Mouse (Mus musculus) right cerebral cortex, postnatal 36 days (tissue): ENCODE results near the gene Lad1.

Experiments
- DNase-seq, 2 experiments: peaks; one replicate each; pipeline ENCODE4 v3.0.0; 2022; ENCODE audit warnings: low spot score in 2 of 2, mixed read lengths in 1 of 2

The Lad1 gene

DNA sequence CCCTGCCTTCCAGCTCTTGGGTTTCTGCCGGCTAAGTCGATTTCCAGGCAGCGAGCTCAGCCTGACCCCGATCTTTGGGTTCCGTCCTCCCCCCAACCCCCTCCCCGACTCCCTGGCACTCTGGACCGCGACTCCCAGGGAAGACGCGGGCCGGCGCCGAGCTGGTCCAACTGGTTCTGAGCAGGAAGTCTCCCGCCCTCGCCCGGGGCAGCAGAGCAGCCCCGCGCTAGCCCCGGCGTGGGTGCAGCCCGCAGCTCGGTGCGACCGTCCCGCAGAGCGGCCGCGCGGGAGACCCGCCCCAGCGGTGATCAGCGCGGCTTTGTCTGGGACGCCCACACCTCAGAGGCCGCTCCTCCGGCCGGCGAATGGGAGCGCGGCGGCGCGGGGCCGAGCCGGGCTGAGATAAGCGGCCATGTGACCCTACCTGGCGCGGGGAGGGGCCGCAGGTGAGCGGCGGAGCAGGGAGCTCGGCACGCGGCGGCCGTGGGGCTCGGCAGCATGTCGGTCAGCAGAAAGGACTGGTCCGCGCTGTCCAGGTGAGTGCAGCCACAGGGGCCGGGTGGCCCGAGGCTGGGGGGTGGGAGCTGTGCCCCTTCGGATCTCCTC, at the start of gene Lad1:
Gene Lad1, plus strand, starts transcription at position 118 of the 606 bp plus-strand sequence.
- DNase-seq = no peak

DNA sequence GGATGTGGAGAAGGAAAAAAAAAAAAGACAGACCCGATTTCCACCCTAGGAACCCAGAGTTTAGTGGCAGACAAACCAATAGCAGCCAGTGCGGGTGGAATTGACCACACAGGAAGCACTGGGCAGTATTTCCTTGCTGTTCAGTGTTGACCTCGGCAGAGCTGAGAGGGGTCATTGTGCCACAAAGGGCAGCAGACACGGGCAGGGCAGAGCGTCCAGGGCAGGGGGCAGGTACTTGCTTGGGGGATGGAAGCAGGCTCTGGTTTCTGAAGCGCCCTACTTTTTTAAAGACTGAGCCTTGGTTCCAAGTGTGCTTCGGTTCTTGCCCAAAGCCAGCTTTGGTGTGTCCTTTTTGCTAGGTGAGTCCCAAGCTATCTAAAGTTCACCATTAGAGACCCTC, 48.2 kb upstream of the Lad1 start:
- DNase-seq = no peak

DNA sequence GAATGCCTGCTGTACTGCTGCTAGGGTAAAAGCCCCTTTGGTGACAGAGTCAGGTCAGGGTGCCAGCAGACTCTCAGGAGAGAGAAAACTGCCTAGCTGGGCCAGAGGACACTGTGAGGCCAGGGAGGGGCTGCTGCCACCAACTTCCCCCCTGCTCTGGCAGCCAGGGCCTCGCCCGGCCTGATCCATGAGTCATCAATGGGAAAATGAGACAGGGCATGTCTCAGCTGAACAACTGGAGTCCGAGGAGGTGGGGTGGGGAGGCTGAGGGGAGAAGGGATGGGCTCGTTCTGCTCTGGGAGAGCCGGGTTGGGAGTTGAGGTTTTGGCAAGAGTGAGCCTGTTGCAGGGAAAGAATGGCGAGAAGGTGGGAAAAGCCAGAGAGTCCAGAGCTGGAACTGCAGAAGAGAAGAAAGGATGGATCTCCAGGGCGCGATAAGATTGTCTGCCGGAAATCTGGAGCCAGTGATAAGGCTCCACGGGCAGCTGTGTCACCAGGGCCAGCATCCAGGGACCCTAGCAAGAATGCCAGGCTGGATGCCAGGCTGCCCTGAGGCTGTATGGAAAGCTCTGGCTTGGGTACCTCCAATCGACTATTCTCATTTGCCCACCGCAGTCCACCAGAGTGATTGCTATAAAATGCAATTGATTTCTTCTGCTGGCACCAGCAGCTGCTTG, 47.4 kb upstream of the Lad1 start:
- no peak for DNase-seq

DNA sequence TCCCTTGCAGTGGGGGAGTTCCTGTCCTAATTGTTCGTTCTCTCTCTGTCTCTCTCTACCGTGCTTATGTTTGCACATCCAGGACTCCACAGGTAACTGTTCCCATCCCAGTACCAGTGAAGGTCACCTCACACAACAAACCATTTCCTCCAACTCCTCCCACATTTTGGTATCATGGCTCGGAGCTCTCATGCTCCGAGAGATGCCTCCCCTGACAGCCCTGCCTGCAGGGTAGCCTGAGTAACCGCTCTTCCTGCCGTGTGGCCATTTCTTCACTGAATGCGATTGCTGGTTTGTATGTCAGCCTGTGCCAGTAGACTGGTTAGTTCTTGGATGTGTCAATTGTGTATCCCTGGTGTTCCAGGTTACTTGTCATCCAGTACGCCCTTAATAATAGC, 46.8 kb upstream of the Lad1 start:
- DNase-seq = no peak

DNA sequence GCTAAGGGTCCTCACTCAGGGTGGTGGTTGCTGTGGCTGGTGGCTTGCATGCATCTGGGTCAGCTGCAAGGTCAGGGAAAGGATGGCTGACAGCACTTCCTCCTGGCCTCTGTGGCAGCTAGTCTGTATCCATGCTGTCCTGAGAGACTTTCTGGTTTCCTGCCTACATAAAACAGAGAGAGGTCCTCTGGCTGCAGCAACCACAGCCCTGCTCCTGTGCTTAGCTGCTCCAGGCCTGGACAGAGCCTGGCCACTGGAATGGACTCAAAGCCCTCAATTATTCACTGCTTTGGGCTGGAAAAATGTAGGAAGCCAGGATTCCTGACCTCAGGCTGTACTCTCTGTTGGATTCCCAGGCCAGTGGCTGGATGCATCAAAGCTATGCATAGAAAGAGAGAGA, 41.8 kb upstream of the Lad1 start:
- DNase-seq = no peak

DNA sequence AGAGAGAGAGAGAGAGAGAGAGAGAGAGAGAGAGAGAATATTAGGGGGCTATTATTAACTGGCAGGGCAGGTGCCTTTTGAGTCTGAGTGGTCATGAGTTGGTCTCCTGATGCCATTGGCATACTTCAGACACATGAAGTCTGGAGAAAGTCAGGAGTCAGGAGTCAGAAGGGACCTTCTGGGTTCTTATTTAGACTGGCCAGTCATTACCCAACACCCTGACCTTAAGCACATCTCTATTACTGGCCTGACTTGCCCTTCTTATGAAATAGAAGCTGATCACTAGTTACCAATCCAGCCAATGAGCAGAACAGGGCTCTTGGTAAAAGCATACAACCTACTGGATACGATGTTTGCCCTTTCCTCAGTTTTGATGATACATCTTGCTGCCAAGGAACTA, 41.4 kb upstream of the Lad1 start:
- DNase-seq = no peak

DNA sequence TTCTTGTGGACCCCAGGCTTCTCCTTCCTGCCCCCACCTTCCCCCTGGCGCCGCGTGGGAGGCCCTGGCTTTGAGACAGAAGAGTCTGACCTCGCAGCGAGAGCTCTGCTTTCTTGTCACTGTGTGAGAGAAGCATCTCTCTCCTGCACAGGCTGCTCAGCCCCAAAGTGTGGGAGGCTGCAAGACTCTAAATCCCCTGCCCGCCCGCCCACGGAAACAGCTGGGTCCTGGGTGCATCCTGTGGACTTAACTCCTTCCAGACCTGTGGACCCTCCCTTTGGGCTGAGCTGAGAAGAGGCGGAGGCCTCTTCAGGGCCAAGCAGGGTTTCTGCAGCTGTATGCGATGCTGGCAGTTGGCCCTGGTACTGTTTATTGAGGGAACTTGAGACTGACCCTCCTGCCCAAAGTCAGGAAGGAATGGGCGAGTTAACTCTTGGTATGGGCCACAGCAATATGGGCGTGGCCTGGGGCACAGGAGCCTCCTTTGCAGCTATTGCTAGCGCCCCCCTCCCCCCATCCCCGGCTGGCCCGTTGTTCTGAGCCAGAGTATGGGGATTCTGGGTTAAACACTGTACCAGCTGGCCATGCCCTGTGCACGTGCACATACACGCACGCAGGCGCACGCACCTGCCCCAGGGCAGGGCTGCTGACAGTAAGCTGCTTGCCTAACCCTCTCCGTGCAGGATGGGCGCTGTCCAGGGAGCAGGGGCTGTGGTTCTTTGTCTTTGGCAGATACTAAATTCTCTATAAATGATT, 39.4 kb upstream of the Lad1 start, which contains the start of gene Tnni1:
Gene Tnni1, plus strand, starts transcription at position 655 of the 756 bp plus-strand sequence.
- no peak for DNase-seq

DNA sequence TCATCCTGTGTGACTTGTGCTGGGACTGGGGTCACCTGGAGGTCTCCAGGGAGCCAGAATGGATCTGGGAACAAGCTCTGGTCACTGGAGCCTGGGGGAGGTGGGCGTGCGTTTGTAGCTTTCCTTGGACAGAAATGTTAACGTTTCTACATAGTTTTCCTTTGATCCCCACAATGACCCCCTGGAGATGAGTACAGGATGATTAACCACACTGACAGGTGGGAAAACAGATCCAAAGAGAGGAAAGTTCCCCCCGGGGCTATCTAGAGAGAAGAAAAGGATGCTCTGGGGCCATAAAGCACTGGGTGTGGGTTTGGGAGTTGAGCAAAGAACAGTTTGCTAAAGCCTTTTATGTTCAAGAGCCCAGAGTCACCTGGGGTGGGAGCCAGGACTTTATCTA, 37.7 kb upstream of the Lad1 start:
- DNase-seq = no peak

DNA sequence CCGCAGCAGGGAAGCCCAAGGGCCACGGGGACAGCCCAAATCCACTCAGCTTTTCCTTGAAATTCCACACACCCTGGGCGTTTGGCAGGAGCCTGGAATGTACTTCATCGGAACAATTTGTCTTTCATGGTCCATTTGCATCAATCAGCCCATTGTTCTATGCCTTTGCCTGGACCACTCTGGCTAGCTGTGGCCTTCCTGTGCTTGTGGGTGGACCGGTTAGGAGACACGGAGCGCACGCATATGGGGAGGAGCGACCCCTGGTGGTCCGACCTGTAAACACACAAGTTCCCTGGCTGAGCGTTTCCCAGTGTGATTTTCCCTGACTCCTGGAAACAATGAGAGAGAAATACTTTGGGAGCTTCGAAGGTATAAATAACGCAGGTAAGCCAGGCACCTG, 37.2 kb upstream of the Lad1 start:
- peak in 1 of 2 experiments; percentile 34 for DNase-seq

DNA sequence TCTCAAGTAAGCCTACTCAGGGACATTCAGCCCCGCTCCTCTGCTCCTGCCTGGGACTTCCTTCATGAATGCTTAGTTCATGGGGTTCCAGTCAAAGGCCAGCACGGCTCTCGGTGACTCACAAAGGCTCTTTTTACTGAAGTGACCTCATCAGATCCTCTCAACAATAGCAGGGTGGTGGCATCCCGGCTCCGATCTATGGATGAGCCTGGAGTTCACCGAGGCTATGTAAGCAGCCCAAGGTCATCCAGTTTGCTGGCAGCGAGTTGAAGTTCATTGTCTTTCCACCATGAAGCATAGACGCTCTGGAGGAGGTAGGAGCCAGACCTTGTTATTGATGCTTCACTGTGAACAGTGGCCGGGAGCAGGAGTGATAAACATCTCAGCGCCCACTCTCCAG, 35.6 kb upstream of the Lad1 start:
- DNase-seq = no peak

DNA sequence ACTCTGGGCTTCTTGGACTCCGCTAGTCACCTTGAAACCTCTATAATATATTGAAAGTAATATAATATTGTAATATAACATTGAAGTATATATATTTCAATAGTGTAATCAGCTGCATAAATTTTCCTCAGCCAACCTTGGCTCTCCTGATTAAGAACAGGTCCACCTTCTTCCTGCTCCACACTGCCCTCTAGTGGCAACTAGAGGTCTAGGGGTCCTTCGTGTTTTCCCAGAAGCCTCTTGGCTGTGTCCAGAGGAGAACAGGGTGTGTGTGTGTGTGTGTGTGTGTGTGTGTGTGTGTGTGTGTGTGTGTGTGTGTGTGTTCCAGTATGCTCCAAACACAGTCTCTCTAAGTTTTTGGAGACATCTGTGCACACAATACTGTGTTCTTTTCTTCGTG, 30.6 kb upstream of the Lad1 start:
- DNase-seq = peak in 1 of 2 experiments; percentile 39

DNA sequence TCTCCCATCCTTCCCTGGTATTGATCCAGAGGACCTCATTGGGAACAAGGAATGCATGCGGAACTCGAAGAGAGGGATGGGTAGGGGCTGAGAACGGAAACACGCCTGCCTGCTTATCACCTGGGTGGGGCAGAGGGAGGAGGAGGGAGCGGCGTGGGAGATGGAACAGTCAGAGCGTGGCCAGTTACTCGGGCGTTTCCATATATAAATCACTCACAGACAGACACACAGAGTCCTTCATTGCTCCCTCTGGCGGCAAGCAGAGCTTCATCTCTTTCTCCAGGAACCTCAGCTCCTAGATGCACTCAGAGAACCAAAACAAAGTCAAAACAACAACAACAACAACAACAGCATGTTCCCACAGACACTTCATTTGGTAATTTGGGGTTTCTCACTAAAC, 29.7 kb upstream of the Lad1 start:
- no peak for DNase-seq

DNA sequence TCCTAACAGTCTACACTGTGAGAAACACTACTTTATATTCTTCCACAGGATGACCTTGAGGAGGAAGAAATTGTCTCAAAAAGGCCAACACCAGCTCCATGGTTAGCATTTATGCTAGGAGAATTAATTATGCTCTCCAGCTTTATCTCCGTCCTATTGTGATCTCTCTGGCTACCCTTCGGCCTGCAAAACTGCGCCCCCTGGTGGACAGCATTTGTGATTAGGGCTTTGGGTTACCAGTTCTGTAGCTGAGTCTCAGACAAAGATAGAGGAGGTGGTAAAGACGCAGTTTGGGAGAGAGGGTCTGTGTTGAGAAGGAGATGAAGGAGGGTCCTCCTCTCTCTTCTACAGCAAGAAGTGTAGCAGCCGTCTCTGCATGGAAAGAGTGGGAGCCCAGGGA, 28.6 kb upstream of the Lad1 start:
- no peak for DNase-seq

DNA sequence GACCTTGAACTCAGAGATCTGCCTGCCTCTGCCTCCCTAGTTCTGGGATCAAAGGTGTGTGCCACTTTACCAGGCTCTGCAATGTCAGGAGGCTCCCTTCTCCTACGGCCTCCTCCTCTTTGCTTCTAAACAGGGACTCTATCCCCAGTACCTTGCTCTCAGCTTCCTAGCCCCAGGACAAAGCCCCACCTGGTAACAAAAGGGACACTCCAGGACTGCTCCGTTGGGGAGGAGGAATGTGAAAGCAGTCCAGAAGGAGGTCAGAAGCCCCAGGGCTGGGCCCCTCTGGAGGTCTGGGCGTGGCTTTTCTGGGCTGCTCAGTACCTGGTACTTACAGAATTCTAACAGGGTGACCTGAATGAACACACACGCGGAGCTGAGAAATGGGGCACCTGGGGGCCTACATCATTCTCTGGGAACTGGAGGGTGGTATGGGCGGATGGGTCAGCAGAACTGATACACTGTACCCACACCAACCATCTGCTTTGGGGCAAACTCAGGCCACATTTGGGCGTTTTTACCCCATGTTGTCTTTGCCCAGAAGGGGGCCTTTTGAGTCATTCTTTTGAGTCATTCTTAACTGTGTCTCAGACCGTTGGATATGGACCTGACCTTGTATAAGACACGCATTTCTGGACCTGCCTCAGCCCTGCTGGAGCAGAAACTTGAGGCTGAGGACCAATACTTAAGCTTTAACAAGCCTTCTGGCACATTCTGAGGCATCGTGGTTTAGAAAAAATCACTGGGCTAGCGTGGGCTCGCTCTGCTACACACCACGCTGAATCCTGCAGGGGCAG, 26.1 kb upstream of the Lad1 start:
- DNase-seq = no peak

DNA sequence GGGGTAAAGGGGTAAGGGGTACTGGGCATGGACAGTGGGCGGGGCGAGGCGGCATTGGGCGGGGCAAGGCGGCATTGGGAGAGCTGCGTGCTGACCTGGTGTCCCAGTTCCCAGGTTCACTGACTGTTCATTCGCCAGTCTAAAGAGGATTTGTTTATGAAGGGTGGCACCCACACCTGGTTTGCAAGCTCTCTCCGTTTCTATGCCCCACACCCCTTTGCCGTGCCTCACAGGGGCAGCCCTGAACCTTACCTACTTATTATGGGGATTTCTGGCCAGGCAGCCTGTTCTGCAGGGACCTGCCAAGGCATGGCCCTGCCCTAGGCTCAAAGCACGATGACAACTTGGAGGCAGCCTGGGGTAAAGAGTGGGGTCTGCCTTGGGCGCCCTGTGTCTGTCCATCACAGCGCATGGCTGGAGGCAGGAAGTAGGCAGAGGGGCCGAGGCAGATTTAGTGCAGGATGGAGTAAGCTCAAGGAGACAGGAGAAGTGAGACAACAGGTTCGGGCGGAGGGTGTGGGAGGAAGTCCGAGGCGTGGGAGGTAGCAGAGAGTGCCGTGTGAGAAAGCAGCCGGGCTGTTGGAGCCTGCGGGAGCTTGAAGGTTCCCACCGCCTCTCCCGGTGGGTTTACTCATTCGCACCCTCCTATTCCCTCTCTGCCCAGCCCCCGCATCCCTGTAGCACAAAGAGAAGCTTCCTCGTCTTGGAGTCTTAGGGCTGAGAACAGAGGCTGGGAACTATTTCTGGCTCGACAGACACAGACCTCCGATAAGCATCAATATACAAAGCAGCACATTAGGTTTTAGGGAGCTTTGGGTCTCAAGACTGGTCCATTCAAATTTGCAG, 24.8 kb upstream of the Lad1 start:
- peak; percentile 79 to 86 for DNase-seq

DNA sequence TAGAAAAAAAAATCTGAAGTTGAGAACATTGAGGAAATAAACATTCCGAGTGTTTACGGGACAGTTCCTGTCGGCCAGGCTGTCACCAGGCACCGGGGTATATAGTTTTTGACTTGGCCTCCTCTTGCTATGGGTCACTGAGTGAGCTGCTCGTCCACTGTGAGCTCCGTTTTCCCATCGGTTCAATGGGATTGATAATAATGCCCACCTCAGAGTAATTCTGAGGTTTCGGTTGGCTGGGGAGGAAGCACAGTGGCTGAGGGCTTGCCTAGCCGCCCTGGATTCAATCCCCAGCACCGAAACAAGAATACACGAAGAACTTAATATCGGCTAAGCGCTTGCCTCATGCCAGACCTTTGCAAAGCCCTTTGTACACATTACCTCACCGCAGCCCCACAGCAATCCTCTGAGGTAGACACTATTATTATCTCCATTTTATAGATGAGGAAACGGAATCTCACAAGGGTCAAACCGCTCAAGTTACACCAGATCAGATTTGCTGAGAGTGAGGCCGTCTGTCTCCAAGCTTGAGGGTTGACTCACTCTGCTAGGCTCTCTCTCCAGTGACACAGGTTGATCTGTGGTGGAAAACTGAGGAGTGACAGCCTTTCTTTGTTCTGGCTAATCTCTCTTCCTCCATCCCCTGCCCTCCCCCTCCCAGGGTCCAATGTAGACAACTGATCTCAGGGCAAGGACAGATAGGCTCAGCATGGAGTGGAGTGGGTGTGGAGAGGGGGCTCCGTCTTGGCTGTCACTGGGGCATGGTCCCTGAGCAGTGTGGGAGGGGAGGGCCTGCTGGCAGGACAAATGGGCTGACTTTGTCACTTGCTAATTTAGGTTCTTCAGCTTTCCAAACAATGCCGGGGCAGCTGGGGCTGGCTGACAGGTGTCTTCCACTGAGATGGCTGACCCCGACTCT, 23.9 kb upstream of the Lad1 start:
- no peak for DNase-seq

DNA sequence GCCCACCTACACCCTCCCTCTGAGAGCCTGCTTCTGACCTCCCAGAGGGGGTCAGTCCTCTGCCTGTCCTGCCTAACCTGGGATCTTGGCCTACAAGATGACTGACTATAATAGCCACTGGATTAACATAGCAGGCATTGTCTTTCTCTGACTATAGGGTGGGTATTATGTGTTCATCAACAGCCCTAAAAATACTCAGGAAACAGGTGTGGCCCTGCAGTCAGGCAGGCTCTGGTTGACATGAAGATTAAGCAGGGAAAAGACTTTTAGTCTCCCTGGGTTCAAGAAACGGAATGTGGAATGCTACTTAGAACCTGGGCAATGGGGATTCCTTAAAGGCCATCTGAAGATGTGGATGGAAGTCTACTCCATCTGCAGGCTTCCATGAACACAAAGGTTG, 19.9 kb upstream of the Lad1 start:
- DNase-seq = no peak

DNA sequence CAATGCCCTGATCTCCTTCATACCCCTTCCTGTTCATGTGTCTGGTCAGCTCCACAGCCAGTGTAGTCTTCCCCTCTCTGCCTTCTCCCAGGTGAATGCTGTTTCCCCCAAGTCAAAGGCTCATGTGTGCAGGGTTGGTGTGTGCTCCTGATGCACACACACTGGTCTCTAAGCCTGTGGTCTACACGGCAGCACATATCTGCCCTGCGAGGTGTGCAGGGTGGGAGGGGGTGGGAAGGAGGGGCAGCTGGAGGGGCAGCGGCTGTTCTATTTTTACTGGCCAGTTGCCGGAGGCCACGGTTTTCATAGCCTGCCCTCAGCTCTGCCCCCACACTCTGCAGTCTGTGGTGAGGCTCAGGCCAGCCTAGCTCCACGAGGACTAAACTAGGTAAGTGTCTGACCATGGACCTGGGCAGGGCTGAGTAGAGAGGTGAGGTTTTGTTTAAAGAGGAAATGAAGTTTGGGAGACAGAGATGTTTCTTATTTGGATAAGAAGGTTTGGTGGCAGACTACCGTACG, 19.2 kb upstream of the Lad1 start:
- no peak for DNase-seq

DNA sequence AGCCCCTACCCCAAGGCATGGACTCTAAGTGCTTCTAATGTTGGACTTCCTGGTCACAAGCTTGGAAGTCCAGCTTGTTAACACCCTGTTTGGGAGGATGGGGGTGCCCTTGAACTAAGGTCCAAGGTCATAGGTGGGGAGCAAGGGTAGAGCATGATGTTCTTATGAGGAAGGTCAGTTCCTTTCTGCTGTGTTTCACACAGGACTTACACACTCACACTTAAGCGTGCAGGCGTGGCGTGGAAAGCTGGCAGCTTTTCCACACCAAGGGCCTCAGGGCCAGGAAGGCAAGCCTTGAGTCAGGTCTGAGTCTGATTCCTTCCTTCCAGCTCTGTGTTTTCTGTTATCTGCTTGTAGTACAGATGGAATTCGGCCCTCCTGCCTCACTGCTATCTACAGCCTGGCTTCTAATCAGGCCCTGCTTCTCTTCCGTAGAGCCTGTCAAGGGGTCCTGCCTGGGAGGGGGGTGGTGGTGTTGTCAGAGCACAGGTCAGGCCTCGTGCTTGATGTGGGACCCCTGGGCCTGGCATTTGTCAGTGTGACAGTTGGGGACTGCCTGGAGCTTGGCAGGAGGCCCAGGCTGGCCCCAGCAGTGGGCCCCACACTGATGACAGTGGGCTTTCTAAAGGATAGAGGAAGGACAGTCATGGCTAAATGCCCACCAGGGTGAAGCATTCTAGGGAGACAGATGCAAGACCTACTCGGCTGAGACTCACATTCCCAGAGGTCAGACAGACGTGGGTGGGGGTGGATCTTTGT, 18.0 kb upstream of the Lad1 start:
- no peak for DNase-seq
